In the genomic region with DNA sequence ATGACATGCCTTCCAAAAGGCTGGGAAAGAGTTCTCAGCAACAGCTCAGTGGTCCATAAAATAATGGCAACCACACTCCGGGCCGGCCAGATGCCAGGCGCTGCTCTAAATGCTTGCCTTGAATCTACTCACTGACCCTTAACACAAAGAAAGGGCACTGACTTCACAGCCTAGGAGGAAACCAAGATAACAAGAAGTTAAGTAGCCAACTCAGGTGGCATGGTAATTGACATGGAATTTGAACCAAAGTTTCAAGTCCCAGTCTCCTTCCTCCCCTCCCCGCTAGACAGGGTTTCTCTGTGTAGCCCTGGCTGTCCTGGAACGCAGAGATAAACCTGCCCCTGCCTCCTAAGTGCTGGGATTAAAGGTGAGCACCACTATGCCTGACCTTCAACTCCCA, we compare ENCODE assay signal across 15 mouse cellular contexts. TPM values are rescaled to one million over a fixed set of nuclear protein-coding genes. Genes with fewer than 3 reads are reported as not detected.
A peak's percentile ranks its signal among the peaks of the same experiment; 100 is the strongest.
DNase-seq lines count a peak whose midpoint lies in the region; ATAC-seq and TF ChIP-seq lines count a peak whose summit lies in the region.
"Had no signal": no experiment of that assay in that cellular context is flagged by ENCODE, and none has a peak within 500 bp of the region (broad histone marks: within the 10 kb centered on the region; RNA-seq: fewer than 3 reads in every experiment).

No protein-coding gene starts in this region.

- H3K4me1 ChIP-seq in erythroblast, embryonic 14.5 days (ENCODE audit: control insufficient read depth), result peaks cover 78% of the 10 kb centered on the region
- H3K4me1 ChIP-seq in hindbrain, postnatal 0 days (ENCODE audit: insufficient read depth, low read length), result peaks cover 6% of the 10 kb centered on the region
- peaks cover 13% of the 10 kb centered on the region for H3K4me1 ChIP-seq in forebrain, embryonic 13.5 days
- peaks cover 18% of the 10 kb centered on the region for H3K4me1 ChIP-seq in midbrain, embryonic 13.5 days (replicated peaks)

- DNase-seq in lung, postnatal 25 days (ENCODE audit: low spot score), result peak; percentile 31
- no peak for DNase-seq in lung, postnatal 10 days
- peak; percentile 39 to 56 for DNase-seq in kidney, postnatal 4 days
- DNase-seq in hindbrain, postnatal 0 days (ENCODE audit: low spot score), result no peak
- DNase-seq: adrenal gland, postnatal 14 days; cerebellum, adult 9-11 months; layer of hippocampus, adult 9-11 months; right cerebral cortex, postnatal 14 days had no signal

- ATAC-seq in erythroblast, adult 5-6 weeks (replicated peaks; ENCODE audit: low FRiP score, poor library complexity, severe bottlenecking), result no peak
- ATAC-seq in hindbrain, postnatal 0 days, result no peak
- no peak for ATAC-seq in forebrain, embryonic 13.5 days
- ATAC-seq in midbrain, embryonic 13.5 days, result no peak
- ATAC-seq: forebrain, embryonic 15.5 days; hindbrain, embryonic 16.5 days had no signal

- no peak overlapping the region for H3K4me2 ChIP-seq in hindbrain, postnatal 0 days (ENCODE audit: low read depth, low read length)
- H3K4me2 ChIP-seq in forebrain, embryonic 13.5 days, result no peak overlapping the region
- H3K4me2 ChIP-seq in midbrain, embryonic 13.5 days (replicated peaks), result no peak overlapping the region
- H3K4me2 ChIP-seq: forebrain, embryonic 15.5 days; limb, embryonic 15.5 days had no signal

- H3K27me3 ChIP-seq in erythroblast, embryonic 14.5 days (ENCODE audit: control insufficient read depth), result no peaks in the 10 kb centered on the region
- no peaks in the 10 kb centered on the region for H3K27me3 ChIP-seq in hindbrain, postnatal 0 days (ENCODE audit: insufficient read depth, low read length)
- no peaks in the 10 kb centered on the region for H3K27me3 ChIP-seq in forebrain, embryonic 13.5 days
- H3K27me3 ChIP-seq in midbrain, embryonic 13.5 days, result no peaks in the 10 kb centered on the region
- H3K27me3 ChIP-seq: forebrain, embryonic 15.5 days; limb, embryonic 15.5 days had no signal

- peaks cover 55% of the 10 kb centered on the region for H3K36me3 ChIP-seq in erythroblast, embryonic 14.5 days (ENCODE audit: control insufficient read depth)
- H3K36me3 ChIP-seq in hindbrain, postnatal 0 days (ENCODE audit: insufficient read depth, low read length), result no peaks in the 10 kb centered on the region
- no peaks in the 10 kb centered on the region for H3K36me3 ChIP-seq in forebrain, embryonic 13.5 days (ENCODE audit: poor library complexity, severe bottlenecking)
- no peaks in the 10 kb centered on the region for H3K36me3 ChIP-seq in midbrain, embryonic 13.5 days
- H3K36me3 ChIP-seq: forebrain, embryonic 15.5 days; limb, embryonic 15.5 days had no signal

- H3K27ac ChIP-seq in hindbrain, postnatal 0 days, result no peak overlapping the region
- no peak overlapping the region for H3K27ac ChIP-seq in forebrain, embryonic 13.5 days
- H3K27ac ChIP-seq in midbrain, embryonic 13.5 days, result no peak overlapping the region
- H3K27ac ChIP-seq: forebrain, embryonic 15.5 days; limb, embryonic 15.5 days had no signal

- H3K4me3 ChIP-seq in erythroblast, embryonic 14.5 days (replicated peaks), result peak overlapping the region; percentile 9
- H3K4me3 ChIP-seq in hindbrain, postnatal 0 days (ENCODE audit: low read length), result no peak overlapping the region
- no peak overlapping the region for H3K4me3 ChIP-seq in forebrain, embryonic 13.5 days
- H3K4me3 ChIP-seq in midbrain, embryonic 13.5 days (replicated peaks), result no peak overlapping the region
- H3K4me3 ChIP-seq: forebrain, embryonic 15.5 days; limb, embryonic 15.5 days had no signal

- no peak overlapping the region for H3K9ac ChIP-seq in hindbrain, postnatal 0 days (replicated peaks; ENCODE audit: low read length)
- no peak overlapping the region for H3K9ac ChIP-seq in forebrain, embryonic 13.5 days
- H3K9ac ChIP-seq in midbrain, embryonic 13.5 days (replicated peaks), result no peak overlapping the region
- H3K9ac ChIP-seq: forebrain, embryonic 15.5 days; limb, embryonic 15.5 days had no signal

- WGBS in hindbrain, postnatal 0 days, result 50% methylated on average over 5 of the region's 5 CpGs
- 73% methylated on average over 5 of the region's 5 CpGs for WGBS in forebrain, embryonic 13.5 days
- WGBS in midbrain, embryonic 13.5 days, result 36% methylated on average over 5 of the region's 5 CpGs

- H3K9me3 ChIP-seq in erythroblast, embryonic 14.5 days (ENCODE audit: control insufficient read depth, low read length), result no peaks in the 10 kb centered on the region
- no peaks in the 10 kb centered on the region for H3K9me3 ChIP-seq in hindbrain, postnatal 0 days (ENCODE audit: low read length)
- no peaks in the 10 kb centered on the region for H3K9me3 ChIP-seq in forebrain, embryonic 13.5 days (replicated peaks)
- no peaks in the 10 kb centered on the region for H3K9me3 ChIP-seq in midbrain, embryonic 13.5 days
- H3K9me3 ChIP-seq: forebrain, embryonic 15.5 days; limb, embryonic 15.5 days had no signal

- TF ChIP-seq CTCF in hindbrain, postnatal 0 days (IDR thresholded peaks at IDR 0.05; ENCODE audit: low read depth), result no peak

RNA-seq across cellular contexts. Expression of a gene that starts 4.7 kb away (rescaled TPM):
- polyA plus RNA-seq in erythroblast, embryonic 14.5 days (2012), result 1.3 and 2.6 TPM in 2 replicates
- 170 and 241 TPM in 2 replicates for total RNA-seq in erythroblast, adult 5-6 weeks (2015; ENCODE audit: low replicate concordance)
- 162 and 218 TPM in 2 replicates for total RNA-seq in erythroblast, adult 5-6 weeks (2017; ENCODE audit: low replicate concordance)
- 31.3 and 51.6 TPM in 2 replicates for total RNA-seq in hindbrain, postnatal 0 days (2014; rRNA removed)
- 128 and 129 TPM in 2 replicates for polyA plus RNA-seq in hindbrain, postnatal 0 days (2015; fragmentation: Nextera tagmentation; extraction: Ambion mirVana)
- polyA plus RNA-seq in forebrain, embryonic 13.5 days (2015; fragmentation: Nextera tagmentation; extraction: Ambion mirVana), result 86.8 and 91.2 TPM in 2 replicates
- 93.5 and 102 TPM in 2 replicates for polyA plus RNA-seq in midbrain, embryonic 13.5 days (2015; fragmentation: Nextera tagmentation; extraction: Ambion mirVana)

RNA-seq across cellular contexts. Expression of a gene that starts 4.8 kb away (rescaled TPM):
- polyA plus RNA-seq in erythroblast, embryonic 14.5 days (2012), result 0.08 and 0.16 TPM in 2 replicates
- total RNA-seq in erythroblast, adult 5-6 weeks (2015; ENCODE audit: low replicate concordance), result 6.9 and 8.8 TPM in 2 replicates
- total RNA-seq in erythroblast, adult 5-6 weeks (2017; ENCODE audit: low replicate concordance), result 9.5 TPM in 2 replicates
- 8.4 and 10.6 TPM in 2 replicates for total RNA-seq in hindbrain, postnatal 0 days (2014; rRNA removed)
- polyA plus RNA-seq in hindbrain, postnatal 0 days (2015; fragmentation: Nextera tagmentation; extraction: Ambion mirVana), result 21.2 and 21.6 TPM in 2 replicates
- 38.5 and 45.6 TPM in 2 replicates for polyA plus RNA-seq in forebrain, embryonic 13.5 days (2015; fragmentation: Nextera tagmentation; extraction: Ambion mirVana)
- polyA plus RNA-seq in midbrain, embryonic 13.5 days (2015; fragmentation: Nextera tagmentation; extraction: Ambion mirVana), result 37.4 and 38.5 TPM in 2 replicates

Comparison
In these comparisons a context has a peak if more than half of its experiments do, and no peak if none do; other contexts are left out.
1. DNase-seq: peak in lung, postnatal 25 days (single experiment) and kidney, postnatal 4 days (2 of 2); none in lung, postnatal 10 days (single experiment) and hindbrain, postnatal 0 days (single experiment).
2. RNA of a gene that starts 4.7 kb away (polyA plus RNA-seq): 128 to 129 TPM in hindbrain, postnatal 0 days, 93.5 to 102 TPM in midbrain, embryonic 13.5 days and 86.8 to 91.2 TPM in forebrain, embryonic 13.5 days; 1.3 to 2.6 TPM in erythroblast, embryonic 14.5 days; every median in the first group is over 10 times any median in the second.
3. RNA of a gene that starts 4.8 kb away (polyA plus RNA-seq): 37.4 to 38.5 TPM in midbrain, embryonic 13.5 days, 38.5 to 45.6 TPM in forebrain, embryonic 13.5 days and 21.2 to 21.6 TPM in hindbrain, postnatal 0 days; 0.08 to 0.16 TPM in erythroblast, embryonic 14.5 days; every median in the first group is over 10 times any median in the second.